Mouse (Mus musculus) neural tube, embryonic 15.5 days (tissue): ENCODE data around the gene Ptprm. TPM values are rescaled to one million over a fixed set of nuclear protein-coding genes. Genes with fewer than 3 reads are reported as not detected.
A peak's percentile ranks its signal among the peaks of the same experiment; 100 is the strongest.

Experiments
- ATAC-seq: fragments of 200-750 bp; cut with Nextera tagmentation; 2 replicates; pipeline ENCODE4 v1.8.0; 2017; ENCODE audit warnings: mild to moderate bottlenecking, moderate TSS enrichment, moderate library complexity; ENCODE audit not compliant: low FRiP score
- H3K27ac ChIP-seq: fragments of 300-500 bp; sonication (generic); replicated peaks from 2 replicates; pipeline ENCODE4 v1.5.1; 2015; ENCODE audit warnings: mild to moderate bottlenecking, inconsistent platforms
- H3K27me3 ChIP-seq: fragments of 300-500 bp; sonication (generic); replicated peaks from 2 replicates; pipeline ENCODE4 v1.6.1; 2015; ENCODE audit warnings: inconsistent platforms
- H3K36me3 ChIP-seq: fragments of 300-500 bp; sonication (generic); 2 replicates; pipeline ENCODE4 v1.6.1; 2015; ENCODE audit warnings: inconsistent platforms
- H3K4me1 ChIP-seq: fragments of 300-500 bp; sonication (generic); 2 replicates; pipeline ENCODE4 v1.6.1; 2015; ENCODE audit warnings: inconsistent platforms
- H3K4me2 ChIP-seq: fragments of 300-500 bp; sonication (generic); 2 replicates; pipeline ENCODE4 v1.6.1; 2015; ENCODE audit warnings: inconsistent platforms, mild to moderate bottlenecking, moderate library complexity
- H3K4me3 ChIP-seq: fragments of 300-500 bp; sonication (generic); replicated peaks from 2 replicates; pipeline ENCODE4 v1.5.1; 2015; ENCODE audit warnings: mild to moderate bottlenecking, inconsistent platforms
- H3K9ac ChIP-seq: fragments of 300-500 bp; sonication (generic); replicated peaks from 2 replicates; pipeline ENCODE4 v1.6.1; 2015; ENCODE audit warnings: mild to moderate bottlenecking, inconsistent platforms
- H3K9me3 ChIP-seq: fragments of 300-500 bp; sonication (generic); replicated peaks from 2 replicates; pipeline ENCODE4 v1.6.1; 2016; ENCODE audit warnings: inconsistent platforms
- WGBS: fragments of 180-500 bp; shearing (Covaris S2); methylation state at CpG from one replicate; pipeline ENCODE4 v1.1.7; 2015; ENCODE audit warnings: mixed read lengths; 5-methylcytosine and 5-hydroxymethylcytosine counted together
- polyA plus RNA-seq: library from polyadenylated mRNA; unstranded; fragments of >200 nt; fragmentation: Nextera tagmentation; extraction: Ambion mirVana; gene quantifications from 2 replicates; pipeline ENCODE4 v1.2.1, GENCODE M21; 2015

Gene Ptprm
- polyA plus RNA-seq, 1 experiment from 2014 or later, result 25.3 TPM

GRCm38 (mm10) chr17:66783601-66784000, 570.7 kb downstream of the Ptprm start:
- Histone ChIP-seq H3K4me2 (no peak overlapping the region), H3K27me3 (no peaks in the 10 kb centered on the region)
- 77% methylated on average over 4 of the region's 4 CpGs for WGBS

GRCm38 (mm10) chr17:66783075-66783492, 571.2 kb downstream of the Ptprm start:
- Histone ChIP-seq H3K4me3 (no peak overlapping the region), H3K36me3 (no peaks in the 10 kb centered on the region), H3K4me1 (peaks cover 13% of the 10 kb centered on the region; the same call in 1 of the 2 replicates), H3K27ac (no peak overlapping the region), H3K27me3 (no peaks in the 10 kb centered on the region), H3K4me2 (no peak overlapping the region), H3K9ac (no peak overlapping the region), H3K9me3 (no peaks in the 10 kb centered on the region)
- ATAC-seq, result no peak
- WGBS, result 67% methylated on average over 10 of the region's 10 CpGs

More at GRCm38 (mm10) chr17:66783601-66784000, 570.7 kb downstream of the Ptprm start:
- Histone ChIP-seq H3K9me3 (no peaks in the 10 kb centered on the region), H3K27ac (no peak overlapping the region), H3K9ac (no peak overlapping the region), H3K36me3 (no peaks in the 10 kb centered on the region), H3K4me3 (no peak overlapping the region), H3K4me1 (peaks cover 12% of the 10 kb centered on the region; the same call in 1 of the 2 replicates)
- no peak for ATAC-seq

DNA sequence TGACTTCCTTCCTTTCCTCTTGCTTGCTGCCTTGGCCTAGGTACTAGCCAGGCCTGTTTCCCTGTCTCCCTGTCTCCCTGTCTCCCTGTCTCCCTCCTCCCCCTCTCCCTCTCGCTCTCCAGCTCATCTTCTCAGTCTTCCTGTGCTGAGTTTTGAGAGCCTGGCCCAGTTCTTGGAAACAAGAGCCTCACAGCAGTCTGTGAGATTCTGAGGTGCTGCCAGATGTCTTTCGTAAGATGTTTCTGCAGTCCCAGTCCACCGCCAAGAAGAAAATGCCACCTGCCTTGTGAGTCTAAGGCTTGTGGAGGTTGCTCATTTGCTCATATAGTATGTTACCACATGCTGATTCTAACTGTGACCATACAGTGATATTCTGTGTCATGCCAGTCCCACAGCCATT, 572.3 kb downstream of the Ptprm start:
- no peak overlapping the region for H3K4me3 ChIP-seq
- 85% methylated on average over 3 of the region's 3 CpGs for WGBS
- ATAC-seq, result no peak
- no peaks in the 10 kb centered on the region for H3K27me3 ChIP-seq
- no peak overlapping the region for H3K27ac ChIP-seq
- no peaks in the 10 kb centered on the region for H3K36me3 ChIP-seq
- H3K9ac ChIP-seq, result no peak overlapping the region
- H3K4me1 ChIP-seq, result peaks cover 13% of the 10 kb centered on the region; the same call in 1 of the 2 replicates
- no peaks in the 10 kb centered on the region for H3K9me3 ChIP-seq
- H3K4me2 ChIP-seq, result no peak overlapping the region

- Histone ChIP-seq H3K27ac (peak overlapping the region; percentile 18; the same call in 1 of the 2 replicates), H3K9me3 (no peaks in the 10 kb centered on the region), H3K36me3 (no peaks in the 10 kb centered on the region), H3K27me3 (no peaks in the 10 kb centered on the region), H3K9ac (no peak overlapping the region), H3K4me2 (no peak overlapping the region), H3K4me3 (no peak overlapping the region), H3K4me1 (0 out of 2 replicates have a peak, but pooled peaks cover 8% of the 10 kb centered on the region)
- WGBS, result 67% methylated on average over 1 of the region's 1 CpGs
- ATAC-seq, result no peak
These were observed 575.2 kb downstream of the Ptprm start for GRCm38 (mm10) chr17:66779026-66779425.

- Histone ChIP-seq H3K4me3 (no peak overlapping the region), H3K4me1 (peaks cover 28% of the 10 kb centered on the region), H3K4me2 (no peak overlapping the region), H3K9me3 (no peaks in the 10 kb centered on the region), H3K27ac (peak overlapping the region; percentile 60), H3K9ac (no peak overlapping the region), H3K27me3 (no peaks in the 10 kb centered on the region), H3K36me3 (no peaks in the 10 kb centered on the region)
- no peak for ATAC-seq
- WGBS, result 66% methylated on average over 14 of the region's 14 CpGs
These were observed 584.6 kb downstream of the Ptprm start for GRCm38 (mm10) chr17:66769365-66770363.

- peaks cover 28% of the 10 kb centered on the region for H3K4me1 ChIP-seq
- no peak overlapping the region for H3K4me2 ChIP-seq
- no peak overlapping the region for H3K9ac ChIP-seq
- H3K9me3 ChIP-seq, result no peaks in the 10 kb centered on the region
- H3K36me3 ChIP-seq, result no peaks in the 10 kb centered on the region
- H3K4me3 ChIP-seq, result no peak overlapping the region
- 21% methylated on average over 11 of the region's 11 CpGs for WGBS
- no peaks in the 10 kb centered on the region for H3K27me3 ChIP-seq
- ATAC-seq, result peak; percentile 66
- peak overlapping the region; percentile 60; the same call in 1 of the 2 replicates for H3K27ac ChIP-seq
These were observed 585.5 kb downstream of the Ptprm start for GRCm38 (mm10) chr17:66768689-66769275.

DNA sequence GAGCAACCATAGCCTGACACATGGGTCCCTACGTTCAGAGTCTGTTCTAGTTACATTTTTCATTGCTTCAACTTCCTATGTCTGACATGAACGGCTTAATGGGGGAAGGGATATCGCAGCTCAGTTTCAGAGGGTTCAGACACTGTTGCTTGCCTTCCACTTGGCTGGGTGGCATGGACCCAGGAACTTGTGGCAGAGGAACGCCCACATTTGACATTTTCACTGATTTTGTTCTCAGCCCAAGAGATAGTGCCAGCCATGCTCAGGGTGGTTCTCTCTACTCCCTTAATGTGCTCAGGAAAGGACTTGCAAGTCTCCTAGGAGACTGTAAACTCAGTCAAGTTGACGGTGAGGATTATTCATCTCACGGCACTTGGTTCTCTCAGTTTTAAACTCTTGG, 588.1 kb downstream of the Ptprm start:
- Histone ChIP-seq H3K4me3 (no peak overlapping the region), H3K9ac (no peak overlapping the region), H3K9me3 (no peaks in the 10 kb centered on the region), H3K27ac (no peak overlapping the region), H3K4me2 (no peak overlapping the region), H3K4me1 (peaks cover 39% of the 10 kb centered on the region), H3K36me3 (no peaks in the 10 kb centered on the region), H3K27me3 (no peaks in the 10 kb centered on the region)
- 79% methylated on average over 6 of the region's 6 CpGs for WGBS
- ATAC-seq, result no peak

- no peak for ATAC-seq
These were observed 589.8 kb downstream of the Ptprm start for GRCm38 (mm10) chr17:66764435-66764834.

GRCm38 (mm10) chr17:66762716-66763115, 591.5 kb downstream of the Ptprm start:
- peaks cover 15% of the 10 kb centered on the region for H3K4me1 ChIP-seq
- H3K4me3 ChIP-seq, result no peak overlapping the region
- H3K27me3 ChIP-seq, result no peaks in the 10 kb centered on the region
- no peak overlapping the region for H3K9ac ChIP-seq
- no peaks in the 10 kb centered on the region for H3K9me3 ChIP-seq
- 77% methylated on average over 10 of the region's 10 CpGs for WGBS
- no peak overlapping the region for H3K4me2 ChIP-seq
- no peak for ATAC-seq
- no peaks in the 10 kb centered on the region for H3K36me3 ChIP-seq
- no peak overlapping the region for H3K27ac ChIP-seq

More at GRCm38 (mm10) chr17:66764435-66764834, 589.8 kb downstream of the Ptprm start:
- Histone ChIP-seq H3K9me3 (no peaks in the 10 kb centered on the region), H3K27me3 (no peaks in the 10 kb centered on the region), H3K9ac (no peak overlapping the region), H3K27ac (no peak overlapping the region), H3K36me3 (no peaks in the 10 kb centered on the region), H3K4me2 (no peak overlapping the region), H3K4me1 (peaks cover 24% of the 10 kb centered on the region), H3K4me3 (no peak overlapping the region)
- WGBS, result 64% methylated on average over 2 of the region's 2 CpGs

- Histone ChIP-seq H3K9ac (no peak overlapping the region), H3K27me3 (no peaks in the 10 kb centered on the region), H3K4me2 (peak overlapping the region; percentile 26), H3K27ac (peak overlapping the region; percentile 60), H3K36me3 (no peaks in the 10 kb centered on the region), H3K4me1 (peaks cover 26% of the 10 kb centered on the region), H3K9me3 (no peaks in the 10 kb centered on the region), H3K4me3 (no peak overlapping the region)
- peak; percentile 70 for ATAC-seq
- 15% methylated on average over 26 of the region's 26 CpGs for WGBS
These were observed 592.6 kb downstream of the Ptprm start for GRCm38 (mm10) chr17:66761326-66762296.

DNA sequence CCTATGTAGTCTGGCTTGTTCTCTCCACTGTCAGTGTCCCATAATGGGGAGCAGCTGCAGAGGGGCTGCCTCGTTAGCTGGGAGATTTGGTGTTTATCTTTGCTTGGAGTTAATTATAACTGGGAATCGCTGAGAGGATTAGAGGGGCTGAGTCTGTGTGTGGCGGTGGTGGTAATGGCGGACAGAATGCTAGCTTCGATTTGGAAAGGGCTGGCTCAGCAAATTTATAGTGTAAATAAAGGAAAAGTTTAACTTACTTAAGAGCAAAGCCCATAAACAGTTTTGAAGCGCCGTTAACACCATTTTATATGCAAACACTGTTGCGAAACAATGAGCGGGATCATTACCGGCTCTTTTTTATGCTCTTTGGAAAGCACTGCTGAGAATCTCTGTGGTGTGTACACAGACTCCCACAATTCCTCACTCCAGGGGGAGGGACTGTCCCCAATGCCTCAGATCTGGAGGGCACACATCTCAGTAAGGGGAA, 597.2 kb downstream of the Ptprm start:
- H3K36me3 ChIP-seq, result no peaks in the 10 kb centered on the region
- H3K27ac ChIP-seq, result no peak overlapping the region; the same call in 1 of the 2 replicates
- H3K9me3 ChIP-seq, result no peaks in the 10 kb centered on the region
- peak; percentile 33; the same call in 1 of the 2 replicates for ATAC-seq
- peak overlapping the region; percentile 35 for H3K4me2 ChIP-seq
- H3K4me3 ChIP-seq, result no peak overlapping the region
- no peak overlapping the region for H3K9ac ChIP-seq
- H3K4me1 ChIP-seq, result peaks cover 39% of the 10 kb centered on the region
- 12% methylated on average over 10 of the region's 10 CpGs for WGBS
- no peaks in the 10 kb centered on the region for H3K27me3 ChIP-seq
